Mouse (Mus musculus): ENCODE results near the gene Clcf1.
A peak's percentile ranks its signal among the peaks of the same experiment; 100 is the strongest.
"Not testable (repeated sequence)": the region's sequence is repeated elsewhere in the genome, so short reads cannot be mapped to it uniquely, and the experiment has no call there.

Gene Clcf1

GRCm38 (mm10) chr19:4247010-4247409 is 33.0 kb downstream of the Clcf1 start:
- no peak for DNase-seq (ENCODE audit: extremely low spot score, low read depth, low spot score)

- DNase-seq (ENCODE audit: extremely low spot score, low read depth, low spot score), result not testable (repeated sequence)
Observed at GRCm38 (mm10) chr19:4248683-4249082, 34.6 kb downstream of the Clcf1 start.

DNA sequence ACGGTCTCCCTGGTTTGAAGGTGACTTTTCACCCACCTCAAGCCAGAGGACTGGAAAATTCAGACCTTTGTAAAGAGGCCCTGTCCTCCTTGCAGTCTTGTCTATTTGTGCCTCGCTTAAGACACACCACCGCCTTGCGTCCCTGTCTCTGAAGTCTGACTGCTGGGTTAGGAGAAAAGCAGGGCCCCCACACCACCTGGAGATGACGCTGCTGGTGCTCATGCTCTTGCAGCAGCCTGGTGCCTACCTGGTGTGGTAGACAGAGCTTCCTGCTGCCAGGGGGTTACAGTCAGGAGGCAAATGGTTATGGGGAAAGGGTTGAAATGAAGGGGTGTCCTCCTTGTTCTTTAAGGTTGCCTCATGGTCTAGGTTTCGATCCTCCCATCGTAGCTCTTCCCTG is 40.2 kb downstream of the Clcf1 start:
- no peak for DNase-seq (ENCODE audit: extremely low spot score, low read depth, low spot score)

- DNase-seq (ENCODE audit: extremely low spot score, low read depth, low spot score), result no peak
Observed at GRCm38 (mm10) chr19:4255583-4256162, 41.6 kb downstream of the Clcf1 start.

DNA sequence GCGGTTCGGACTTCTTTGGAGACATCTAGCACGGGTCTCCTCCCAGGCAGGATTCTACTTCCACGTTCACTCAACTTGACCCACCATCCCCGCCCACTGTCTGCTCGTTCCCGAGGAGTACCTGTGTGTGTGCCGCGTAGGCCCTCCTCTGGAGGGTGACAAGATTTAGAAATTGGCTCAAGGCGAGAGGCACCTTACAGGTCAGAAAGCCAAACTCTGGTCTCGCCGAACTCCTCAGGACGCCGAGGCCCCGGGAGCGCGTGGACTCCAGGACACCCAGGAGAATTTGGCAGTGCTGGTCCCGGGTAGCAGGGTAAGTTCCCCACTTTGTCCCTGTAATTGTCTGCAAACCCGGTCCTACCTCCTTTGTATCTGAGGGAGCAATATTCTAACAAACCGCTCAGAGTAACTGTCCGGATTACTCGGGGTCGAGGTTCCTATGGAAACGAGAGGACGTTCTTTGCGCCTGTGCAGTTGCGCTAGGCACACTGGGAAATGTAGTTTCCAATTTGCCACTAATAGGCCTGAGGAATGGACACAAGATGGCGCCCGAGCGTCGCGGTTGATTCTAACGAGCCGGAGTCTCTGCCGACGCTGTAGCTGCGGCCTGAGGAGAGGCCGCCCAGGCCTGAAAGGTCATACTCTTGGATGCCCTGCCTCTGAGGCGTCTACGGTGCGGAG is 43.3 kb downstream of the Clcf1 start:
- DNase-seq (ENCODE audit: extremely low spot score, low read depth, low spot score), result peak; percentile 94

- no peak for DNase-seq (ENCODE audit: extremely low spot score, low read depth, low spot score)
Observed at GRCm38 (mm10) chr19:4257897-4258252, 43.8 kb downstream of the Clcf1 start.

DNA sequence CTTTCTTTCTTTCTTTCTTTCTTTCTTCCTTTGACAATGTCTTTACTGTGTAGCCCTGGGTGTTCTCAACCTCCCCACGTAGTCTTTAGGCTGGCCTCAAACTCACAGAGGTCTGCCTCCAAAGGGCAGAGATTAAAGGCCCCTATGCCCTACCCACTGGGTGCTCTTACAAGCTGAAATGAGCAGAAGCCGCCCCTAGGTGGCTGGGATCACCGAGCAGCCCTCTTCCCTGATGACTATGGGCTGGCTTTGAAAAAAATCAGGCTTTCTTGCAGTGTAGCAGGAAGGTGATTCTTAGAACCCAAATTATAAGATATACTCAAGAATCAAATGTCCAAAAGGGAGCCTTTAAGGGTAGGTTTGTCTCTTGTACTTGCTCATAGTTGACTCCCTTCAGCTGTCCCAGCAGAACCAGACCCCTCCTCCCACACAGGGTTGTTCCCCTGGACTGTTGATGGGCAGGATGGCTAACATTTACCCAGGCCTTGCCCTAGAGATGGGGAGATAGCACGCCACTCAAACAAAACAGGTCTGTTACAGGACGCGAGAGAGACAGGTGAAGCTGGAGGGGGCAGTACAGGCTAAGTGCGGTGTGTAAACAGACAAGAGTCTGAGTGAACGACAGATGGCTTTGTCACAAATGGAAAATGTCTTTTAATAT is 47.1 kb downstream of the Clcf1 start:
- DNase-seq (ENCODE audit: extremely low spot score, low read depth, low spot score), result no peak

DNA sequence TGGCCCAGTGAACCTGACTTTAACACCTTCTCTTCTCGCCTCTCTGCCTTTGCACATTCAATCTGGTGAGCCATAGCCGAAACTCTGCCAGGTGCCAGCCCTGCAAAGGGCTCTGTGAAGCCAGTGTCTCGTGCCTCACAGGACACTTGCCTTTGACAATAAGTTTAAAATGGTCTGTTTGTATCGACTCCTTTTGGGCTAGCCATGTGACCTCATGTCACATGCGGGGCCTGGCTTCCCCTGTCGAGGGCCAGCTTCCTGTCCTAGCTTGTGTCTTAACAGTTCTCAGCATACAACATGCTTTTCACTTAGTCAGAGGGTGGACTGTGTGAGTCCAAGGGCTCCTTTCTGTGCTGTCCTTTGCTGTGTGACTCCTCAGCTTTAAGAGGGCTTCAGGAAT is 48.7 kb downstream of the Clcf1 start:
- no peak for DNase-seq (ENCODE audit: extremely low spot score, low read depth, low spot score)

DNA sequence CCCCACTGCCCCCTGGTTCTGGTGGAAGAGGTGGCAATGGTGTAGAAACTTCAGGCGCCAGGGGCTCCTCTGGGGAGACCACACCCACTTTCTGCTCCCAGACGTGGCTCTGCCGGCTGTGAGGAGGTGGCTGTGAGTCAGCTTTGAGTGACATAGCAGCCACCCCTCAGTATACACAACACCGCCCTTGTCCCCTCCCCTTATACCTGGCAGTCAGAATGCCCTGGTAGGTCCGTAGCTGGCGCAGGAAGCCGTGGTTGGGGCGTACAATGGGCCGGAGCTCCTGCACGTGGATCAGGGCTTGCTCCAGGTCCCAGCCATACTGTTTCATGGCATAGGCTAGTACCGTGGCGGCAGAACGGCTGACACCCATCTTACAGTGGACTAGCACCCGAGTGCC is 49.7 kb downstream of the Clcf1 start:
- no peak for DNase-seq (ENCODE audit: extremely low spot score, low read depth, low spot score)

GRCm38 (mm10) chr19:4264171-4264780 is 50.2 kb downstream of the Clcf1 start:
- no peak for DNase-seq (ENCODE audit: extremely low spot score, low read depth, low spot score)

GRCm38 (mm10) chr19:4265956-4266355 is 51.9 kb downstream of the Clcf1 start:
- DNase-seq (ENCODE audit: extremely low spot score, low read depth, low spot score), result no peak

DNA sequence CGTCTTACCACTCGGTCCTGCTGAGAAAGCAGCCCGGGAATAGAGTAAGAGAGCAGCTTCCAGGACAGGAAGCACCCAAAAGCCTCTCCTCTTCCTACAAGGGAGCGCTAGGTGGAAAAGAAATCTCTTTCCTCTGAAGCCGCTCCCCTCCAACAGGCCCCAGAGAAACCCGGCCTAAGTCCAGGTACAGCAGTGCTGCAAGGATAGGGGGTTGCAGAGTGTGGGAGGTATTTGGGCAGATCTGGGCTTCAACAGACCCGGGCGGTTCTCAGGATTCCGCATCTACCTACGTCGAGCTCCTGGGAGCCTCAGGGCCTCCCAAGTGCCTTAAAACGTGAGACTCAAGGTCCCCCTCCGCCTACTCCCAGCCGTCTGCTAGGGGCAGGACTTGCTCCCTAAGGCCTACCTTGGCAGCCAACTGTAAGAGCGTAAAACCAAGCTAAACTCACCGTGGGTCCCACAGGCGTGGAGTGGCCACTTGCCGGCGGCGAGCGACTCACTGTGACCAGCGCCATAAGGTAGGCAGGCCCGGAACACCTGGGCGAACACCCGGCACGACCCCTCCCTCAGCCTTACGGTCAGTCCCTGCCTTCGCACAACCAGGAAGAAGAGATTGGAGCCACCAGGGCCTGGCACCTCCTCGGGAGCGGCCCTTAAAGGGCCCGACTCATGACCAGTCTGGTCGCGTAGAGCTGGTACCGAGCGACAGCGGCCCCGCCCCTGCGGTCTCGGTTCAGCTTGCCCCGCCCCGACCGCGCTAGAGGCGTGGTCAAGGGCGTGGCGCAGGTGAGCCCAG is 54.7 kb downstream of the Clcf1 start, which contains the start of gene Ssh3:
Gene Ssh3 (minus strand): TSS at position 615 of the 796 bp plus-strand sequence.
- no peak for DNase-seq (ENCODE audit: extremely low spot score, low read depth, low spot score)

GRCm38 (mm10) chr19:4270187-4270586 is 56.1 kb downstream of the Clcf1 start:
- DNase-seq (ENCODE audit: extremely low spot score, low read depth, low spot score), result no peak

GRCm38 (mm10) chr19:4270972-4271371 is 56.9 kb downstream of the Clcf1 start:
- DNase-seq (ENCODE audit: extremely low spot score, low read depth, low spot score), result no peak
